Mouse (Mus musculus) bone marrow, adult 2 months (tissue): ENCODE measurements at regions not wholly inside any gene's neighbourhood (a gene's known extent, or its start where the extent isn't known, plus 50 kb on each side); places are given as distances from the start of the nearest gene placed in this dataset.

ENCODE experiments used
- CTCF ChIP-seq: fragments of 200-500 bp; IDR thresholded peaks from 2 replicates; pipeline ENCODE4 v1.5.1; 2011; ENCODE audit warnings: low read length, control low read depth; ENCODE audit not compliant: control insufficient read depth, insufficient read depth
- POLR2A ChIP-seq: fragments of 200-500 bp; IDR thresholded peaks from 2 replicates; pipeline ENCODE4 v1.6.1; 2011; ENCODE audit warnings: low read depth, mild to moderate bottlenecking, control low read depth, low read length, borderline replicate concordance; ENCODE audit not compliant: control insufficient read depth

GRCm38 (mm10) chr4:55237856-55238255, 112.0 kb upstream of the Rad23b start:
- TF ChIP-seq CTCF (no peak), POLR2A (no peak)
